Mouse (Mus musculus): Measurements from ENCODE around the gene Hipk1. TPM values are rescaled to one million over a fixed set of nuclear protein-coding genes. Genes with fewer than 3 reads are reported as not detected.

The Hipk1 gene
- total RNA-seq, 4 experiments from 2014 or later = 83.0 to 105 (median 93.9) TPM

GRCm38 (mm10) chr3:103715762-103716693 lies 75.3 kb downstream of the Hipk1 start:
- no peak for DNase-seq (ENCODE audit: low spot score)

DNA sequence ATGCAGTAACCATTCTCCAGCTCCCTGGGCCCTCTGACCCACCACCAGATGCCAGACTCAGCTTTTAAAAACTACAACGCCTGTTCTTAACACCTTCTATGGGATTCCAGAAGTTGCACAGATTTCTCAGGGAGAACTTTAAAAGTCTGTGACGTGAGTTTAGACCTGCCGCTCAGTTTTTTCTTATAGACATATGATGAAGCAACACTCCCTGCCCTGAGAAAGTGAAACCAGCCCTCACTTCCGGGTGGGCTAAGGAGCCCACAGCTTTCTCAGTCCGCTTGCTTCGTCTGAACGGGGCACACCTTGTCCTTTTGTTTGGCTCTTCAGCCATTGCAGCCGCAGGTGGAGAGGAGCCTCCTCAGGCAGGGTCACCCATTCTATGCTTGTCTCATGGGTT lies 76.4 kb downstream of the Hipk1 start:
- no peak for DNase-seq (ENCODE audit: low spot score)

DNA sequence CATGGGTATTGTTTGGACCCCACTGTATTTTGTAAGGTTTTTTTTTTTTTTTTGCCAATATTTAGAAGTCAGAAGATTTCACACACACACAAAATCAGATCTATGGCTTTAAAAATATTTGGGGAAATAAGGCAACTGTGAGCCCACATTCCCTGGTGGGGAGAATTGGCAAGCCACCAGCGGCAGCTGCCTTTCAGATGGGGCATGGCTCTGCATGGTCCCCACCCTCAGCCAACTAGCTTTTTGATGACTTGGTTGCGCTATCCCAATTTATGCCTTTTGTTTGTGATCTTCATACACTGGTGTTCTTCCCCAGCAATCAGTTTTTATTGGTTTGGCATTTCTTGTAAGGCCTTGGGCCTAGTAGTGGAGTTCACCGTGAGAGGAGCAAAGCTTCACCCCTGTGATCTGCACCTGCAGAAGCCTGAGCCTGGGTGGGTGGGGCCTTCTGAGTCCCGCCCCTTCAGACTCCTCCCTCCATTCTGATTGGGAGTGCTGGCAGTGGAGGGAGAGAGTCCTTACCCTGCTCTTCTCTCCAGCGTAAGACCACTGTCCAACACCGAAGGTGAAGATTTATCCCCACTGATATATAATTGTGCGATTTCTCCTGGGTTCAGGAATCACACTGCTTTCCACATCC lies 77.0 kb downstream of the Hipk1 start:
- no peak for DNase-seq (ENCODE audit: low spot score)

DNA sequence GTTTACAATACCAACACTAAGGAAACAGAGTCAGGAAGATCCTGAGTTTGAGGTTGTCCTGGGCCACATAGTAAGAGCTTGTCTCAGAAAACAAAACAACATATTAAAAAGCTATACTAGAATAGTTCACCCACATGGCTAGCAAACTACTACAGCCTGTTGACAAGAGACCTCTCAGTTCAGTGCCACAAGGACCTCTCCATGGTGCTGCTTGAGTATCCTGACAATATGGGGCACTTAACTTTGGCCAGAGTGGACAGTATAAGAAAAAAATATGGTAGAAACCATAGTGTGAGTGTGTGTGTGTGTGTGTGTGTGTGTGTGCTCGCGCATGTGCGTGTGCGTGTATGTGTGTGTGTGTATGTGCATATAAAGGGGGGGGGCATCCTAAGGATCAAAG lies 79.2 kb downstream of the Hipk1 start:
- no peak for DNase-seq (ENCODE audit: low spot score)

DNA sequence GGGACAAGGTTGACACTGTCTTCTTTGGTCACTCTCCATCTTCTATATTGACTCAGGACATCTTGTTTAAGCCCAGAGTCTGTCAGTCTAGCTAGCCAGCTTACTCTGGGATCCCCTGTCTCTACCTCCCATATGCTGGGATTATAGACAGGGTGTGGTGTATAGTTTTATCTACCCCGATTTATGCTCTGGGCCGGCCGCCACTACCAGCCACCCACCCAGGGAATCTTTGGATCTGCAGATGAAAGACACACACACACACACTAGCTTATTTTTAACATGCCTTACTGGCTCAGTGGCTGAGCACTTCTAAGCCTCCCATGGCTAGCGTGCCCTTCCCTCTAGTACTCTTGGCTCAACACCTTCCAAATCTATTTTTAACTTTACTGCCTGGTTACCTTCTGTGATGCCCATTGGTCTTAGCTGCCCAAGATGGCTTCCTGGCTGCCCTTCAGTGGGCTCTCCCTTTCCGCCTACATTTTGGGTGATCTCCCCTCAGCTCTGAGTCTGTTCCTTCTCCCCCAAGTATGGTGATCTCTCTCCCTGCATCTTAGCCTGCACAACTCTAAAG lies 81.8 kb downstream of the Hipk1 start:
- DNase-seq (ENCODE audit: low spot score) = no peak

DNA sequence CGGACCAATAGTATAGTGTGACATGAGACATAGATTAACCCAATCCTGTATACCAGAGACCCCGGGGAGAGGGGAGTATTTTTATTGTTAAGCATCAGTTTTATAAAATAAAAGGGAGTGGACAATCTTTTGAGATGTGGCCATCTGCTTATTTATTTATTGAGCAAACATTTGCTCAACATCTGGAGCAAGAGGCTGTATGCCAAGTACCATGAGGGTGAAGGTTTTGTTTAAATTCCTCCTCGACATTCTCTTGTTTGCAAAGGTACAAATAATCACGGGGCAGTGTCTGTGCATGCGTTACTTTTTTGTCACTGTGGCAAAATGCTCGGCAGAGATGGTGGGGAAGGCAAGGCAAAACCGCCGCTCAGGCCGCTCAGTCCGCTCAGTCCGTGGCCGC lies 85.9 kb downstream of the Hipk1 start:
- DNase-seq (ENCODE audit: low spot score) = no peak

- no peak for DNase-seq (ENCODE audit: low spot score)
These were observed 86.7 kb downstream of the Hipk1 start for GRCm38 (mm10) chr3:103704661-103705060.

- no peak for DNase-seq (ENCODE audit: low spot score)
These were observed 94.9 kb downstream of the Hipk1 start for GRCm38 (mm10) chr3:103696388-103696925.

DNA sequence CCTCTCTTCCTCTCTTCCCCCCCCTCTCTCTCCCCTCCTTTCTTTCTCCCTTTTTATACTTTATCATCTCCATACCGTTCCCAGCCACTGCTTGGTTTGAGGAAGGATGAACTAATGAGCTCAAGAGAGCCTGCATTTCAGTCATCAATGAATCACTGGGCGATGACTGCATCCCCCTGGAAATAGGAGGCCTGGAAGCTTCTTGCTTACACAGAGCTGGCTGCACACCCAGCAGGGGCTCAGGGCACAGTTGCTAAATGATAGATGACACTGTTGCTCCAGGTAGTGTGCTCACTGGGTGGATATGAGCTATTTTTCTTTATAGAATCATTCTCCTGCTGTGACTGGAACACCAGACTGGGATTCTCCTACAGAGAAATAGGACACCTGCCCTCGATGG lies 95.8 kb downstream of the Hipk1 start:
- no peak for DNase-seq (ENCODE audit: low spot score)

GRCm38 (mm10) chr3:103690506-103690905 lies 100.9 kb downstream of the Hipk1 start:
- peak; percentile 26 for DNase-seq (ENCODE audit: low spot score)

Other genes starting within 250 kb of the Hipk1 start
- gene Syt6, start 216.3 kb downstream of the Hipk1 start, total RNA-seq (2022) = not detected
- gene Atg4a-ps, start 145.5 kb downstream of the Hipk1 start, total RNA-seq (2022) = 1 to 10 TPM in 2 of 4 experiments, not detected in 2; 2.1 to 3.1 TPM
- gene Olfml3, start 53.6 kb downstream of the Hipk1 start, total RNA-seq (2022) = 1 to 10 TPM; 4.4 to 5.2 (median 5.0) TPM
- gene Gm10964, start 52.2 kb downstream of the Hipk1 start, total RNA-seq (2022) = not detected
- gene Dclre1b, start 17.9 kb upstream of the Hipk1 start, total RNA-seq (2022) = 1 to 10 TPM; 5.3 to 9.6 (median 7.2) TPM
- gene Ap4b1, start 18.0 kb upstream of the Hipk1 start, total RNA-seq (2022) = 10 to 100 TPM; 14.0 to 16.6 (median 15.9) TPM
- not detected for gene Gm43064, start 18.0 kb upstream of the Hipk1 start, total RNA-seq (2022)
- not detected for gene Bcl2l15, start 41.0 kb upstream of the Hipk1 start, total RNA-seq (2022)
- gene Ptpn22, start 68.2 kb upstream of the Hipk1 start, total RNA-seq (2022) = under 1 TPM; 0.24 to 0.92 (median 0.50) TPM
- gene Rsbn1, start 122.6 kb upstream of the Hipk1 start, total RNA-seq (2022) = 1 to 10 TPM; 5.6 to 8.1 (median 7.0) TPM
- gene Phtf1, start 176.5 kb upstream of the Hipk1 start, total RNA-seq (2022) = 1 to 10 TPM; 4.9 to 6.9 (median 6.4) TPM

Measured in heart, adult 8-10 months (tissue).